Mouse (Mus musculus) spleen, adult 2 months (tissue): ENCODE results near the gene Zmynd15.

ENCODE experiments used
- CTCF ChIP-seq: fragments of 200-500 bp; IDR thresholded peaks from 2 replicates; pipeline ENCODE4 v1.5.1; 2011; ENCODE audit warnings: mild to moderate bottlenecking, inconsistent platforms; ENCODE audit not compliant: insufficient read depth, insufficient read length, insufficient replicate concordance; ENCODE audit errors: extremely low read depth
- POLR2A ChIP-seq: fragments of 200-500 bp; IDR thresholded peaks from 2 replicates; pipeline ENCODE4 v1.6.1; 2011; ENCODE audit warnings: low read depth, low read length, inconsistent platforms

DNA sequence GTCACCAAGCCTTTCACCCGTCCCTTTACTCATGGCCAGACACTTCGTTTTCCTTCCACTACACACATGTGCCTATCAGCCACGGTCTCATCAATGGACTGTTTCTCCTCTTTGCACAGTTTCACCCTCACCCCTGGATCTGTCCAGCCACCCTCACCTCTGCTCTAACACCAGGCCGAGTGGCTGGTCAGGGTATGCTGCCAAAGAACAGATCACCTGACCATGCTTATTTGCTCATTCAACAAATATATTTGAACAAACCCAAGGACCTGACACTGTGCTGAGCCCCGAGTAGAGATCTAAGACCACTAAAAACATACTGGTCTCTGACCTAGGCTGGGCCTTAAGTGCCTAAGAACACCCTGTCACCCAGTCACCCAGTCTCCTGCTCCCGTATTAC is 14.6 kb upstream of the Zmynd15 start:
- TF ChIP-seq CTCF (no peak), POLR2A (no peak)
